Mouse (Mus musculus) forebrain, embryonic 10.5 days (tissue): ENCODE measurements around the gene Ftl1-ps1. TPM values are rescaled to one million over a fixed set of nuclear protein-coding genes. Genes with fewer than 3 reads are reported as not detected.
A peak's percentile ranks its signal among the peaks of the same experiment; 100 is the strongest.

Experiments used
- microRNA counts: library from miRNA; unstranded; fragments of <30 nt; microRNA quantifications from one replicate; lab custom pipeline; 2017
- microRNA-seq: library from miRNA; unstranded; fragments of <30 nt; microRNA quantifications from one replicate; pipeline ENCODE4, GENCODE M21; 2017
- polyA plus RNA-seq: library from polyadenylated mRNA; unstranded; fragments of >200 nt; fragmentation: Nextera tagmentation; extraction: Ambion mirVana; gene quantifications from 2 replicates; pipeline ENCODE4 v1.2.1, GENCODE M21; 2016

The Ftl1-ps1 gene
- polyA plus RNA-seq, 1 experiment from 2014 or later = 88.6 TPM

MicroRNAs within 50 kb of the gene (microRNA counts, 519-probe panel; counts per million panel counts)
- 341 counts per million, percentile 65 among the panel's probes with 10 or more counts for microRNA mmu-miR-692 (lab: Ali Mortazavi, UCI)

Small RNA genes lying within 50 kb of the gene (microRNA-seq; reads per million reads assigned to microRNA genes)
- gene Mir692-3 = not detected

Other genes starting within 250 kb of the Ftl1-ps1 start
- 81.8 and 81.9 TPM in 2 replicates for gene Exoc3, start 191.0 kb upstream of the Ftl1-ps1 start, polyA plus RNA-seq
- 1.5 and 1.6 TPM in 2 replicates for gene Ahrr, start 107.4 kb upstream of the Ftl1-ps1 start, polyA plus RNA-seq
- 129 and 130 TPM in 2 replicates for gene Pdcd6, start 82.1 kb upstream of the Ftl1-ps1 start, polyA plus RNA-seq
- 274 and 282 TPM in 2 replicates for gene Sdha, start 49.4 kb upstream of the Ftl1-ps1 start, polyA plus RNA-seq
- 52.4 and 56.7 TPM in 2 replicates for gene Ccdc127, start 49.4 kb upstream of the Ftl1-ps1 start, polyA plus RNA-seq
- not detected in 2 replicates for gene Lrrc14b, start 35.7 kb upstream of the Ftl1-ps1 start, polyA plus RNA-seq
- gene Zfp72, start 8.9 kb upstream of the Ftl1-ps1 start, polyA plus RNA-seq = 4.3 and 6.5 TPM in 2 replicates
- gene Zfp825, start 94.3 kb downstream of the Ftl1-ps1 start, polyA plus RNA-seq = 21.3 and 23.4 TPM in 2 replicates
- 2.9 and 3.8 TPM in 2 replicates for gene Erap1, start 239.9 kb downstream of the Ftl1-ps1 start, polyA plus RNA-seq